Mouse (Mus musculus) neural tube, embryonic 15.5 days (tissue): Measurements from ENCODE around the gene Wdr61. TPM values are rescaled to one million over a fixed set of nuclear protein-coding genes. Genes with fewer than 3 reads are reported as not detected.
A peak's percentile ranks its signal among the peaks of the same experiment; 100 is the strongest.

ENCODE experiments used
- ATAC-seq: fragments of 200-750 bp; cut with Nextera tagmentation; 2 replicates; pipeline ENCODE4 v1.8.0; 2017; ENCODE audit warnings: mild to moderate bottlenecking, moderate TSS enrichment, moderate library complexity; ENCODE audit not compliant: low FRiP score
- H3K27ac ChIP-seq: fragments of 300-500 bp; sonication (generic); replicated peaks from 2 replicates; pipeline ENCODE4 v1.5.1; 2015; ENCODE audit warnings: mild to moderate bottlenecking, inconsistent platforms
- H3K27me3 ChIP-seq: fragments of 300-500 bp; sonication (generic); replicated peaks from 2 replicates; pipeline ENCODE4 v1.6.1; 2015; ENCODE audit warnings: inconsistent platforms
- H3K36me3 ChIP-seq: fragments of 300-500 bp; sonication (generic); 2 replicates; pipeline ENCODE4 v1.6.1; 2015; ENCODE audit warnings: inconsistent platforms
- H3K4me1 ChIP-seq: fragments of 300-500 bp; sonication (generic); 2 replicates; pipeline ENCODE4 v1.6.1; 2015; ENCODE audit warnings: inconsistent platforms
- H3K4me2 ChIP-seq: fragments of 300-500 bp; sonication (generic); 2 replicates; pipeline ENCODE4 v1.6.1; 2015; ENCODE audit warnings: inconsistent platforms, mild to moderate bottlenecking, moderate library complexity
- H3K4me3 ChIP-seq: fragments of 300-500 bp; sonication (generic); replicated peaks from 2 replicates; pipeline ENCODE4 v1.5.1; 2015; ENCODE audit warnings: mild to moderate bottlenecking, inconsistent platforms
- H3K9ac ChIP-seq: fragments of 300-500 bp; sonication (generic); replicated peaks from 2 replicates; pipeline ENCODE4 v1.6.1; 2015; ENCODE audit warnings: mild to moderate bottlenecking, inconsistent platforms
- H3K9me3 ChIP-seq: fragments of 300-500 bp; sonication (generic); replicated peaks from 2 replicates; pipeline ENCODE4 v1.6.1; 2016; ENCODE audit warnings: inconsistent platforms
- WGBS: fragments of 180-500 bp; shearing (Covaris S2); methylation state at CpG from one replicate; pipeline ENCODE4 v1.1.7; 2015; ENCODE audit warnings: mixed read lengths; 5-methylcytosine and 5-hydroxymethylcytosine counted together
- polyA plus RNA-seq: library from polyadenylated mRNA; unstranded; fragments of >200 nt; fragmentation: Nextera tagmentation; extraction: Ambion mirVana; gene quantifications from 2 replicates; pipeline ENCODE4 v1.2.1, GENCODE M21; 2015

Wdr61 gene
- polyA plus RNA-seq, 1 experiment from 2014 or later: 79.1 TPM

DNA sequence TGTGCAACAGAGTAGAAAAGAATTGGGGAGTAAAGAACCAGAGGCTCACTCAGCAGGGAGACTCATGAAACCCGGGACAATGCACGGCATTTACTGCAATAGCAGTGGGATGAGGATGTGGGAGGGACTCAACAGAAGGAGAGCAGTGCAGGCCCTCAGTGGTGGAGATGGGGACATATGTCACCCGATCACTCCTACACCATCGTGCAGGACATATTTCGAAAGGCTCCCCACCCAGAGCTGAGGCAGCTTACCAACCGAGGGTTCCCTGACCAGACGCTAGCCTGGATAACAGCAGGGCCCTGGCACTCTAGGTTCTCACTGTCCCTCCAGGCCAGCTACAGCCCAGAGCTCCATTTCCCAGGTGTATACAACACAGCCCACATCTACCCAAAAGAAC is 12.2 kb downstream of the Wdr61 start:
- WGBS: 50% methylated on average over 7 of the region's 7 CpGs
- Histone ChIP-seq H3K36me3 (peaks cover 82% of the 10 kb centered on the region), H3K9me3 (no peaks in the 10 kb centered on the region), H3K4me1 (no peaks in the 10 kb centered on the region), H3K27ac (no peak overlapping the region), H3K27me3 (no peaks in the 10 kb centered on the region), H3K4me2 (no peak overlapping the region), H3K4me3 (no peak overlapping the region), H3K9ac (no peak overlapping the region)
- no peak for ATAC-seq

DNA sequence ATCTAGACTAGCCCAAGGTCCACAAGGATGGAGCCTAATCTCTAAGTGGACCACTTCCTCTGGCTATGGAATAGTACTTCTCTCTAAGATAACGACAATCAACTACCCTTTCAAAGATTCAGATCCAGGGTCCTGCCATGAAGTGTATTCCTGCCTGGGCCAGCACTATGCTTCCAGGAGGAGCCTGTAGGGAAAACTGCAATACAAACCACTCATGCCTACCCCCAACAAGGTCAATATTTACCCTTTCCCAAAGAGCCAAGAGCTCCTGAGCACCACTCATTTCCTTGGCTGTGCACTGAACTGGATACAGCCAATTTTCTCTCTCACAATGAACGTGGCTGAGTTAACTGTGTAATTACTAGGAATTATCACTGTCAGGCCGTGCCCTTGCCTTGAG is 16.8 kb downstream of the Wdr61 start:
- Histone ChIP-seq H3K9ac (no peak overlapping the region), H3K36me3 (peaks cover 80% of the 10 kb centered on the region), H3K27ac (no peak overlapping the region), H3K4me1 (no peaks in the 10 kb centered on the region), H3K9me3 (no peaks in the 10 kb centered on the region), H3K27me3 (no peaks in the 10 kb centered on the region), H3K4me2 (no peak overlapping the region), H3K4me3 (no peak overlapping the region)
- no peak for ATAC-seq
- WGBS: 90% methylated on average over 3 of the region's 3 CpGs

DNA sequence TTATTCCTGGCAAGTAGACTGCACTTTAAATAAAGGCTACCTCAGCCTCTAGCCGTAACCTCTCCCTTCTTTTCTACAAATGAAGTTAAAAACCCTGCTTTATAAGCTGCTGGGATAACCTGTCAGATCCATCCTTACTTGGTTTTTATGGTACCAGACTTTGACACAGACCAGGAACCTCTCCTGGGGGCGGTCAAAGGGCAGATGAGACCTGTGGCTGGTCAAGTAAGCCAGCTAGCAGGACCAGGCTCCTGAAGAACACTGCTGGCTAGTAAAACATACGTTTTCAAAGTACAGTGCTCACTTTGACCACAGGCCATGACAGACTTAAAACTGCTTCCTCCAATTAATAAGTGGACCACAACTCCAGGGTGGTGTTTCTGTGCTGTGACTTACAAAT is 18.5 kb downstream of the Wdr61 start:
- Histone ChIP-seq H3K27me3 (no peaks in the 10 kb centered on the region), H3K4me2 (no peak overlapping the region), H3K9ac (no peak overlapping the region), H3K4me3 (no peak overlapping the region), H3K4me1 (no peaks in the 10 kb centered on the region), H3K27ac (no peak overlapping the region), H3K9me3 (no peaks in the 10 kb centered on the region), H3K36me3 (peaks cover 82% of the 10 kb centered on the region)
- 93% methylated on average over 3 of the region's 3 CpGs for WGBS
- ATAC-seq: no peak

DNA sequence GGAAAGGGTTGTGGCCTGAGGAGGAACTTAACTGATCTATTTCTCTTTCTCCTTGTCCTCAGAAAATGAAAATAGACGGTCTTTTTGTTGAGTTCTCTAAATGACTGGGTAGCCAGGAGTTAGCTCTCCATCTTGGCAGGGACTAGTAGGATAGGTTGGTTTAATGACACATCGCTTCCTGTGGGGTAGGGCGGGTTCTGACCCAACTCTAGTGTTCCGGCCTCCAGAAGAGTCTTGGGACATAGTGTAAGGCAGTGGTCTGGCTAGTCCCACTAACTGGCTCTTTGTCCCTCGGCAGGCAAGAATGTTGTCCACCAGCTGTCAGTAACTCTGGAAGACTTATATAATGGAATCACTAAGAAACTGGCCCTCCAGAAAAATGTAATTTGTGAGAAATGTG is 26.2 kb downstream of the Wdr61 start:
- ATAC-seq: no peak
- Histone ChIP-seq H3K9ac (no peak overlapping the region), H3K4me1 (peaks cover 5% of the 10 kb centered on the region; the same call in 1 of the 2 replicates), H3K4me3 (no peak overlapping the region), H3K27me3 (no peaks in the 10 kb centered on the region), H3K36me3 (peaks cover 31% of the 10 kb centered on the region), H3K4me2 (no peak overlapping the region), H3K27ac (no peak overlapping the region), H3K9me3 (no peaks in the 10 kb centered on the region)
- 88% methylated on average over 5 of the region's 5 CpGs for WGBS

- H3K9me3 ChIP-seq: no peaks in the 10 kb centered on the region
- peaks cover 5% of the 10 kb centered on the region; the same call in 1 of the 2 replicates for H3K4me1 ChIP-seq
- no peaks in the 10 kb centered on the region for H3K27me3 ChIP-seq
- ATAC-seq: no peak
- H3K9ac ChIP-seq: no peak overlapping the region
- no peak overlapping the region for H3K4me2 ChIP-seq
- no peak overlapping the region for H3K27ac ChIP-seq
- peaks cover 27% of the 10 kb centered on the region for H3K36me3 ChIP-seq
- no peak overlapping the region for H3K4me3 ChIP-seq
- WGBS: 47% methylated on average over 8 of the region's 8 CpGs
These were observed 26.9 kb downstream of the Wdr61 start for GRCm38 (mm10) chr9:54707288-54707999.

- Histone ChIP-seq H3K9ac (no peak overlapping the region), H3K27ac (no peak overlapping the region), H3K4me3 (no peak overlapping the region), H3K4me2 (no peak overlapping the region), H3K36me3 (peaks cover 12% of the 10 kb centered on the region), H3K4me1 (peaks cover 9% of the 10 kb centered on the region), H3K27me3 (peaks cover 9% of the 10 kb centered on the region), H3K9me3 (no peaks in the 10 kb centered on the region)
- 38% methylated on average over 1 of the region's 1 CpGs for WGBS
- ATAC-seq: no peak
These were observed 28.8 kb downstream of the Wdr61 start for GRCm38 (mm10) chr9:54705561-54705960.

DNA sequence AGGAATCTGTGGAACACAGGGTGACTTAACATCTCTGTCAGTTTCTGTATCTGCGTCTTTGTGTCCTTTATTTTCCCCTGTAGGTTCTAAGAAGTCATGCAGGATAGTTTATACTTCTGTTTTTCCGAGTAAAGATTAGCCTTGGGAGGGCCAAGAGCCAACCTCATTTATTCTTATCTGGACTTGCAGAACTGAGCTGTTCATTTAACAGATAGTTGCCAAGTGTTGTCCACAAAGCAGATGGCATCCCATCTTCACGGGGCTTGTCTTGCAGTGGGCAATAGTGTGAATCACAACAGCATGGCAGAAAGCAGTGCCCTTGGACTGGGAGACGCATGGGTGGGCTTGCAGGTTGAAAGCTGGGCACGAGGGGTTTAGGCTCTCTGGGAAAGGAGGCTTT is 30.0 kb downstream of the Wdr61 start:
- Histone ChIP-seq H3K9ac (no peak overlapping the region), H3K27ac (no peak overlapping the region)
- 81% methylated on average over 5 of the region's 5 CpGs for WGBS

GRCm38 (mm10) chr9:54702581-54702980 is 31.7 kb downstream of the Wdr61 start:
- no peaks in the 10 kb centered on the region for H3K9me3 ChIP-seq
- no peak overlapping the region for H3K9ac ChIP-seq
- H3K4me3 ChIP-seq: no peak overlapping the region
- ATAC-seq: no peak
- H3K27ac ChIP-seq: no peak overlapping the region
- WGBS: 69% methylated on average over 2 of the region's 2 CpGs
- H3K4me2 ChIP-seq: no peak overlapping the region
- H3K4me1 ChIP-seq: peaks cover 19% of the 10 kb centered on the region
- no peaks in the 10 kb centered on the region for H3K36me3 ChIP-seq
- H3K27me3 ChIP-seq: peaks cover 19% of the 10 kb centered on the region

More for the DNA sequence above, 30.0 kb downstream of the Wdr61 start:
- Histone ChIP-seq H3K9me3 (no peaks in the 10 kb centered on the region), H3K4me3 (no peak overlapping the region), H3K4me2 (no peak overlapping the region), H3K36me3 (peaks cover 2% of the 10 kb centered on the region; the same call in 1 of the 2 replicates), H3K27me3 (peaks cover 11% of the 10 kb centered on the region), H3K4me1 (peaks cover 18% of the 10 kb centered on the region)
- ATAC-seq: no peak

DNA sequence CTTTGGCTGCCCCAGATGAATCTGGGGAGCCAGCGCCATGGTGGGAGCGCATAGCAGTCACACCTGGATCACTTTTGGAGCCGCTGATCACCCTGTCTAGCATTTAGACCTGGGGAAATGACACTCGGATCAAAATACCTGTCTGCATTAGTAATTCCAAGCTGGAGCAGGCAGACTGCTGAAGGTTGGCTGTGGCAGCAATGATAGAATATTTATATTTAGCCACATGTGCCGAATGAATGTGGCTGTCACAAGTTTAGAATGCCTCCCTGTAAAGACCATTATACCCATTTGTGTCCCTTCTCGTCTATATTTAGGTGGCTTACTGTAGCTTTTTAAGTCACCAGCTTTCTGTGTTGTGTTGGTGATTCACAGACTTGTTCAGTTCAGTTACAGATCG is 33.6 kb downstream of the Wdr61 start:
- no peak for ATAC-seq
- Histone ChIP-seq H3K4me1 (peaks cover 18% of the 10 kb centered on the region), H3K27ac (no peak overlapping the region), H3K4me2 (peak overlapping the region; percentile 80), H3K4me3 (peak overlapping the region; percentile 52; the same call in 1 of the 2 replicates), H3K9ac (no peak overlapping the region), H3K27me3 (peaks cover 19% of the 10 kb centered on the region), H3K9me3 (no peaks in the 10 kb centered on the region), H3K36me3 (no peaks in the 10 kb centered on the region)
- 84% methylated on average over 7 of the region's 7 CpGs for WGBS

DNA sequence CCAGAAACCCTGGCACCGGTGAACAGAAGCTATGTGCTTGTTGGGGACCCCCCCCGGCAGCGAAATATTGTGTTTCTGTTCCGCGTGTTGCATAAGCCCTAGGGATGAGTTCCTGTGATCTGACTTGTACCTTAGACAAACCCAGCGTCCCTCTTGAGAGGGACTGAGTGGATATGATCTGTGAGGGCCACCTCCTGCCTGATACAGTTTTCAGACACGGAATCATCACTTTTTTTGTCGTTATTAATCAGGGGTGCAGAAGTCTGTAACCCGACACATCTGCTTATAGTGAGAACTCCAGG is 34.2 kb downstream of the Wdr61 start:
- Histone ChIP-seq H3K9ac (peak overlapping the region; percentile 62), H3K27me3 (peaks cover 19% of the 10 kb centered on the region), H3K27ac (no peak overlapping the region), H3K36me3 (no peaks in the 10 kb centered on the region), H3K4me1 (peaks cover 18% of the 10 kb centered on the region), H3K4me3 (peak overlapping the region; percentile 52), H3K4me2 (peak overlapping the region; percentile 80), H3K9me3 (no peaks in the 10 kb centered on the region)
- 24% methylated on average over 9 of the region's 9 CpGs for WGBS
- ATAC-seq: peak; percentile 13; the same call in 1 of the 2 replicates

DNA sequence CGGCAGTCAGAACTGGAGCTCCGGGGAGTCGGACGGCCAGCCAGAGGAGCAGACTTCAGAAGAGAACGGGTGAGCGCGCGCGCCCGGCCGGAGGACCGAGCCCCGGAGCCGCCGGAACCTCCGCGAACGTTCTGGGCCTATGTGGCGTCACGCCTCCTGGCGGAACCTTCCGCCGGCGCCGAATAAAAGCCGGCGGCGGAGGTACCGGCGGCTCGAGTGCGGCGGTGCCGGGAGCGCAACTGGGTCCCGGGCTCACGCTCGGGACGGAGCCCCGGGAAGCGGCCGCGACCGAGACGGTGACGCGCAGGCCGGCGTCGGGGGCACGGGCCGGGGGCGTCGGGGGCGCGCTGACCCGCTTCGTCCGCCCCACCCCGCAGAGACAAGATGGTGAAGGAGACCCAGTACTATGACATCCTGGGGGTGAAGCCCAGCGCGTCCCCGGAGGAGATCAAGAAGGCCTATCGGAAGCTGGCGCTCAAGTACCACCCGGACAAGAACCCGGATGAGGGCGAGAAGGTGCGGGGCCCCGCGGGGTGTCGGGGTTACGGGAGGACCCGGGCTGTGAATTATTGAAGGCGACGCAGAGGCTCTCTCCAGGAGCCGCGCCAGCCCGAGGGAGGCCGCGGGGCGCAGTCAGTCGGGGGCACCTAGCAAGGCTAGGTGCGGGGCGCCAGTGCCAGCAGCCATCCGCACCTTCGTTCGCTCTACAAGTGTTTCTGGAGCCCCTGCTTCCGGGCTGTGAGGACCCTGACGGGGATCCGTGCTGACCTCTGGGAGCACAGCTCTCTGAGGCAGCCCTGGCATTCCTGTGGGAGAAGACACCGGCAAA is 34.8 kb downstream of the Wdr61 start:
- 1% methylated on average over 90 of the region's 92 CpGs for WGBS
- peak; percentile 79 for ATAC-seq
- Histone ChIP-seq H3K4me1 (peaks cover 18% of the 10 kb centered on the region), H3K9ac (peak overlapping the region; percentile 62), H3K36me3 (no peaks in the 10 kb centered on the region), H3K4me2 (peak overlapping the region; percentile 80), H3K27ac (peak overlapping the region; percentile 23; the same call in 1 of the 2 replicates), H3K27me3 (peaks cover 19% of the 10 kb centered on the region), H3K9me3 (no peaks in the 10 kb centered on the region), H3K4me3 (peak overlapping the region; percentile 52)

DNA sequence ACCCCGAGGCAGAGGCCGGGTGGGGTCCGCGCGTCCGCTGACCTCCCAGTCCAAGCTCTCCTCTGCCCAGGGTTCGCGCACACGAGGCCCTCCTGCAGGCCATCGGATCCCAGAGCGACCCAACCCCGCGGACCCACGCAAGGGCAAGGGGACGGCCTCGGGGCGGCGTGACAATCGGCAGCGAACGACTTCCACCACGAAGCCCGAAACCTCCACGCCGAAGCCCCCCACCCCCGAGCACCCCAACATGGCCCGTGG is 35.3 kb downstream of the Wdr61 start:
- peak overlapping the region; percentile 80 for H3K4me2 ChIP-seq
- no peaks in the 10 kb centered on the region for H3K9me3 ChIP-seq
- peak overlapping the region; percentile 52 for H3K4me3 ChIP-seq
- peak overlapping the region; percentile 23; the same call in 1 of the 2 replicates for H3K27ac ChIP-seq
- peaks cover 18% of the 10 kb centered on the region for H3K4me1 ChIP-seq
- H3K36me3 ChIP-seq: no peaks in the 10 kb centered on the region
- H3K9ac ChIP-seq: peak overlapping the region; percentile 62
- WGBS: 13% methylated on average over 27 of the region's 27 CpGs
- peak; percentile 62; the same call in 1 of the 2 replicates for ATAC-seq
- H3K27me3 ChIP-seq: peaks cover 19% of the 10 kb centered on the region
